Mouse (Mus musculus) left cerebral cortex, postnatal 10 days (tissue): ENCODE data around the gene Chaf1a. TPM values are rescaled to one million over a fixed set of nuclear protein-coding genes. Genes with fewer than 3 reads are reported as not detected.
A peak's percentile ranks its signal among the peaks of the same experiment; 100 is the strongest.

Experiments used
- DNase-seq, 2 experiments: peaks; one replicate each; pipeline ENCODE4 v3.0.0; 2021 to 2022; ENCODE audit warnings: low spot score in 2 of 2, mixed read lengths in 1 of 2; ENCODE audit errors: extremely low spot score in 1 of 2
- intact Hi-C: fragments of 180-260 bp; cut with DNase I; formaldehyde crosslinking; loops from one replicate; pipeline ENCODE4 v1.15.1; 2025
- total RNA-seq, 2 experiments: library from RNA; stranded (reverse); gene quantifications; 2 replicates each; pipeline ENCODE4 v1.2.3; 2021

Chaf1a gene
- total RNA-seq = 1 to 10 TPM; 5.1 to 5.7 TPM

GRCm38 (mm10) chr17:56040030-56040856 is at the start of gene Chaf1a:
Chaf1a (plus strand) TSS chr17:56040439.
- peak; percentile 98 for DNase-seq
- intact Hi-C loops = no loop called here

DNA sequence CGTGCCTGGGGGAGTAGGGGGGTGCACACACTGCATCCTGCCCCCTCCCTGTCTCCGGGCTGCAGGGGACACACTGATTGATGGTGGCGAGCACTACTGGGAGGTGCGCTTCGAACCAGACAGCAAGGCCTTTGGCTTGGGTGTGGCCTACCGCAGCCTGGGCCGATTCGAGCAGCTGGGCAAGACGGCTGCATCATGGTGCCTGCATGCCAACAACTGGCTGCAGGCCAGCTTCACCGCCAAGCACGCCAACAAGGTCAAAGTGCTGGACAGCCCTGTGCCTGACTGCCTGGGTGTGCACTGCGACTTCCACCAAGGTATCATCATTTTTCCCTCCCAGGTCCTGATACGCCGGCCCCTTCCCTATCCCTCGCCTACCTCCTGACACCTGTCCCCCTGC is 44.2 kb upstream of the Chaf1a start:
- no peak for DNase-seq
- intact Hi-C loops = no loop called here

- DNase-seq = no peak
- intact Hi-C loops = no loop called here
These were observed 40.3 kb upstream of the Chaf1a start for GRCm38 (mm10) chr17:55999794-56000499.

GRCm38 (mm10) chr17:56003000-56003399 is 37.2 kb upstream of the Chaf1a start:
- no peak for DNase-seq
- intact Hi-C loops = no loop called here

- peak in 1 of 2 experiments; percentile 81 for DNase-seq
- intact Hi-C loops = no loop called here
These were observed 34.7 kb upstream of the Chaf1a start, which contains the start of the genes Stap2 and Mpnd for GRCm38 (mm10) chr17:56005415-56006061. Stap2 (minus strand) TSS chr17:56005584. Mpnd (plus strand) TSS chr17:56005711.

DNA sequence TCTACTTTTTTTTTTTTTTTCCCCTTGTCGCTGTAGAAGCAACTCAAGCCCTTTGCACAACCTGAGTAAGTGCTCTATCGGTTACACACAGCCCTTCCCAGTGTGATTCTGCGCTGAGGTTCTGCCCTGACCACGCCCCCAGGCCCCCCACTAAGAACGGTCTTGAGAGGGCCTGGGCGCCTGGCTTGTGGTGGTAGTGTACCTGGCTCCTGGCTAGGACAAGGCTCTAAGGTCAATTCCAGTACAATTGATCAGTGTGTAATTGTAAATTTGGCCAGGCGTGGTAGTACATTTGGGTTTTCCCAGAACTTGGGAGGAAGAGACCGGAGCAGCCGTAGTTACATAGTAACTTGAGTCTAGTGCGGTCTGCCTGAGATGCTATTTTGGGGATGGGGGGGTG is 33.3 kb upstream of the Chaf1a start:
- intact Hi-C loops = no loop called here
- DNase-seq = no peak

DNA sequence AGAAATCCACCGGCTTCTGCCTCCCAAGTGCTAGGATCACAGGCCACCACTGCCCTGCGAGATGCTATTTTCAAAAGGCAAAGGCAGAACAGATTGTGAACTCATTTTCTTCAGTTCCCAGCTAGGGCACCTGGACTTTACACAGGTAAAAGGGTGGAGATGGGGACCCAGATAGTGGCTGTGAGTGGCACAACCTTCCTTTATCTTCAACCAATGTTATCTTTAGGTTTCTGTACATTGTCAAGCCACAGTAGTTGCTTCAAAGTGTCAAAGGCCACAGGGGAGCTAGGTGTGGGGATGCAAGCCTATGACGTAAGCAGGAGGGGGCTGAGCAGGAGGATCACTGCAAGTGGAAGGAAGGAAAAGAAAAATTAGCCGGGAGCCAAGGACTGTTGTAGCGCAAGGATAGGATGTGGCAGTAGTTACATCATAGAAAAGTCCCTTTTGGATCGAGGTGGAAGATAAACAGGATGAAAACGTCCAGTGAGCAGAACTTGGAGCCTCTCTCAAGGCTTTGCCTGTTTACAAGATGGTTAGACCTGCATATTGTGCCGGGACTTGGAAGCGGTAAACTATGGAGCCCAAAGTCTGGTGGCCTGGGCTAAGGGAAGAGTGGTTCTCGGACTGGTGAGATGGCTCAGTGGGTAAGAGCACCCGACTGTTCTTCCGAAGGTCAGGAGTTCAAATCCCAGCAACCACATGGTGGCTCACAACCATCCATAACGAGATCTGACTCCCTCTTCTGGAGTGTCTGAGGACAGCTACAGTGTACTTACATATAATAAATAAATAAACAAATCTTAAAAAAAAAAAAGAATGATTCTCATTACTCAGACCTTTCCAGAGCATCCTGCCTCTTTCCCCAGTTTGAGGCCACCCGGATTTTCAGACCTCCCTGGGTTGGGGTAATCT is 32.5 kb upstream of the Chaf1a start:
- intact Hi-C loops = no loop called here
- DNase-seq = no peak

DNA sequence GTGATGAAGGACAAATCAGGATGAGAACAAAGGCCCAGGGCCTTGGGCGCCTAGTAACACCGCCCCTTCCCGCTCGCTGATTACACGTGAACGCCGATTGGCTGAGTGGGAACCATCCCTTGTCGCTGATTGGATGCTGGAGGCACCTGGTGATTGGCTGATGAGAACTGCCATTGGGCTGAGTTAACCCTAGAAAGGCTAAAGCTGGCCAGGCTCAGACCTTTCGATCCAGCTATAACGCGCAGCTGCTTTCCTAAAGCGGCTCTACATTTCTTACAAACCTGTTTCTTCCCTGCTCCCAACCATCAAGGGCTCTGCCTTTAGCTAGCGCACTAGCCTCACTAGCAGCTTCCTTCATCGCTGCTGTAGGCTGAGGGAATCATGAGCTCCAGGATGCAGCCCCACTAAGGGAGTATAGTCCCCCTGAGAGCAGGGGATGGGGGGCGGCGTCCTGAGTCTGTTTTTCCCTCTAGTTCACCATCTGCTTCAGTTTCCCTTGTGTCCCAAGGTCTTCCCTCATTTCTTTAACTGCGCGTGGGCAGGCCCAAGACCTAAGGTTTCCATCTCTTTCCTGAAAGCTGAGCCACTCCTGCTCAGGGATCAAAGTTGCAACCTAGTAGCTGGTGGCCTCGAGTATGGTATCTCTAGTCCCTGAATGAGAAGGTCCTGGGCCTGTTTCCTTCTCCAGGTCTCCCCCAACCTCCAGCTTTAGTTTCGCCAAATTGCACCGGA is 31.7 kb upstream of the Chaf1a start:
- intact Hi-C loops = no loop called here
- DNase-seq = peak; percentile 95 to 96

GRCm38 (mm10) chr17:56009088-56009961 is 30.9 kb upstream of the Chaf1a start:
- intact Hi-C loops = no loop called here
- DNase-seq = peak; percentile 91 to 95

DNA sequence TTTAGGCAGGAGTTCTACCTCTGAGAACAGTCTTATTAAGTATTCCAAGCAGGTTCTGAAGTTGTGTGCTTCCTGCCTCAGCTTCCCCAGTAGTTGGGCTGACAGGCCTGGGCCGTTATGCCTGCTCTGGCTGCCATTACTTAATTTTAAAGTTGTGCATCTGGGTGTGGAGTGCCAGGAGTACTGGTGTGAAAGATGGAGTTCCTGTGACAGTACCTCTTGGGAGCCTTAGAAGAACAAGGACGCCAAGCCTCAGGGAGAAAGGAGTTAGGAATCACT is 30.3 kb upstream of the Chaf1a start:
- intact Hi-C loops = loop anchor here (5.0 kb wide), 1 partner anchor 33 kb away; no protein-coding TSS in a partner anchor
- no peak for DNase-seq

- intact Hi-C loops = loop anchor here (5.0 kb wide), 1 partner anchor 33 kb away; no protein-coding TSS in a partner anchor
- DNase-seq = no peak
These were observed 30.0 kb upstream of the Chaf1a start for GRCm38 (mm10) chr17:56010255-56010654.

DNA sequence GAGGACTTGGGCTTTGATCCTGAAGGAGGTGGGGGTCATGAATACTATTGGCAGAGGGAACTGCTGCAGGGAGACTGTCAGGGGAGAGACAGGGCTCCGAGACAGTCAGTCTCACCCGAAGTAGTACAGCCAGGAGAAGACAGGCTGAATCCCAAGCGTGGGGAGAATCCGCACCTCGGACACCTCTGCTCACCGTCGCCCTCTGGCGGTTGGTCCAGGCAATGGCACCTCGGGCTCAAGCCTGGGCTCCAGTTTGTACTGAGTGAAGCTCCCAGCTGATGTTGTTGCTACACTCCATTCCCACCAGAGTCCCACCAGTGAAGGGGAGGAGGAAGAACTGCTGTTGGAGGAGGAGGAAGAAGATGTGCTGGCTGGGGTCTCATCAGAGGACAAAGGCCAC is 29.6 kb upstream of the Chaf1a start:
- intact Hi-C loops = loop anchor here (5.0 kb wide), 1 partner anchor 33 kb away; no protein-coding TSS in a partner anchor
- peak; percentile 55 to 79 for DNase-seq

- DNase-seq = no peak
- intact Hi-C loops = loop anchor here (5.0 kb wide), 1 partner anchor 34 kb away; no protein-coding TSS in a partner anchor
These were observed 28.8 kb upstream of the Chaf1a start for GRCm38 (mm10) chr17:56011441-56011840.

DNA sequence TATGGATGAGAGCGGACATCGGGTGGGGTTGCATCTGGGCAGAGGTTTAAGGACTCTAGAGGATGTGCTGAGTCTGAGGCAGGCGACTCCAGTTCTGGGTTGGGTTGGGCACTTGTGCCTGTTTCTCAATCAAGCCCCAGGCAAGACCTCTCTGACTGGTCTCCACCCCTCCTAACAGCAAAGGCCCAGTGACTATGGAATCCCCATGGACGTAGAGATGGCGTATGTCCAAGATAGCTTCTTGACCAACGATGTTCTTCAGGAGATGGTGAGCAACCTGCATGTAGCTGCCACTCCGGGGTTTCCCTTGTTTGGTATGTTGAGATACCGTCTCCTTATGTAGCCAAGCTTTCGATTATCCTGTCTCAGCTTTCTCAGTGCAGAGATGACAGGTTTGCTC is 24.9 kb upstream of the Chaf1a start:
- intact Hi-C loops = no loop called here
- no peak for DNase-seq

DNA sequence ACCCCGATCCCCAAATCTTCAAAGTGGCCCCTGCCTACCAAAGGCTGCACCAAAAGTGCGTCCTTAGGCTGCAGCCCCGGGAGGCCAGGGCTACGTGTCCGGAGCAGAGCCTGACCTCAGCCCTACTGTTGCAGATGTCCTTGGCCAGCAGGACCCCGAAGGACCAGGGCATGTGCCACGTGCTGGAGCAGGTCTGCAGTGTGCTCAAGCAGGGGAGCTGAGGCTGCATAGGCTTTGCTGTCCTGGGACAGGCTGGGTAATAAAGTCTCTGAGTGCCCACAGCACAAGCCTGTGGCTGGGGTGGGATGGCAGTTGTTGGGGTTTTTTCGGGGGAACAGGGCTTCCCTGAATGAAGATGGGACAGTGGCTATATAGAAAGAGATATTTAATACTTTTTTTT is 23.9 kb upstream of the Chaf1a start:
- intact Hi-C loops = no loop called here
- no peak for DNase-seq

DNA sequence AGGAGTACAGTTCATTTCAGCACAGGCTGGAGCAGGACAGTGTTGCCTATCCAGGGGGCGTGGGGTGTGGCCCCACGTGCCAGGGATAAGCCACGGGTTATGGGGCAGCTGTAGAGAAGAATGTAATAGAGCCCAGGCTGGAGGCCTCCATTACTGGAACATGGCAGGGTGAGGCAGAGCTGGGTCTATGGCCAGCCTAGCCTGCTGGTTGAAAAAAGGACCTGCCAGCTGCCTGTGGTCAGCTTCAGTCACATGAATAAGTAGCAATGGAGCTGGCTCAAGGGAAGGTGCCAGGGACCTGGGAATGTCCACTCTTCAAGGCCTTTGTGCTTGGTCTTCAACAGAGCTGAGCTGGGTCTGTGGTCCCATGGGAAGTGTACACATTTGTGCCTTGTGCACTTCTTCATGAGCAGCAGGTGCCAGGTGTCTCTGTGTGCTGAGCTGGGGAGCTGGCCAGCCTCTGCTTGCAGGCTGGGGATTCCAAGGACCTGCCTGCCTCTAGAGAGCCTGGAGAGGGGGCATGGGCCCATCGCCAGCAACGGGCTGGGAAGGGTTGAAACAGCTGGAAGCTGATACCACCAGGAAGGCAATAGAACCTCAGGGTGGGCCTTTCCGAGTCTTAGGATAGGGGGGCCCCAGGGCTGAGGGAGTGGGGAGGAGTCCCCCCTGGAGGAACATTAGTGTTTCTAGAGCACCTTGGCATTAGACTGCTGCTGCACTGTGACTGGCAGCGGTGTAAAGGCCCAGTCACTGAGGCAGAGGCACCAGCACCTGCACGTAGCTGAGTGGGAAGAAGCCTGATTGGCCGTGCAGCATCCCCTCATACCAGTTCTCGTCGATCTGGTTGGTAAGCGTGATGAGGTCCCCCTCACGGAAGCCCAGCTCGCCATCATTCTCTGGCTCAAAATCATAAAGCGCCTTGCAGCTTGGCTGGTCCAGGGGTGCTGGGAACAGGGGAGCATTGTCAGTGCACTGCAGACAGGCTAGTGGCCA is 23.1 kb upstream of the Chaf1a start:
- intact Hi-C loops = no loop called here
- no peak for DNase-seq
